Mouse (Mus musculus) myocyte (in vitro differentiated cells): ENCODE data around the gene Fabp1.

ENCODE experiments used
- E2F4 ChIP-seq: IDR thresholded peaks from one replicate; pipeline ENCODE4 v1.6.1; 2011; ENCODE audit warnings: mild to moderate bottlenecking, control low read depth, moderate library complexity; ENCODE audit not compliant: insufficient read depth
- MAX ChIP-seq: IDR thresholded peaks from one replicate; pipeline ENCODE4 v1.6.1; 2011; ENCODE audit warnings: low read depth, mild to moderate bottlenecking, control low read depth
- MYOD1 ChIP-seq, 3 experiments: IDR thresholded peaks; one replicate each; pipeline ENCODE4 v1.6.1; 2011; ENCODE audit warnings: control low read depth in 2 of 3, low read depth in 2 of 3, mild to moderate bottlenecking in 2 of 3, moderate library complexity in 1 of 3; ENCODE audit not compliant: insufficient read length in 2 of 3, control insufficient read depth in 1 of 3
- POLR2A ChIP-seq: IDR thresholded peaks from one replicate; pipeline ENCODE4 v1.6.1; 2011; ENCODE audit warnings: low read depth, mild to moderate bottlenecking, control low read depth, moderate library complexity; ENCODE audit not compliant: insufficient read length
- POLR2AphosphoS2 ChIP-seq: IDR thresholded peaks from one replicate; pipeline ENCODE4 v1.6.1; 2011; ENCODE audit warnings: low read depth, control low read depth; ENCODE audit not compliant: insufficient read length
- TCF12 ChIP-seq: IDR thresholded peaks from one replicate; pipeline ENCODE4 v1.6.1; 2011; ENCODE audit warnings: mild to moderate bottlenecking, control low read depth; ENCODE audit not compliant: poor library complexity, insufficient read depth, severe bottlenecking
- TCF3 ChIP-seq: IDR thresholded peaks from one replicate; pipeline ENCODE4 v1.6.1; 2011; ENCODE audit warnings: low read depth, control low read depth; ENCODE audit not compliant: insufficient read length
- USF1 ChIP-seq: IDR thresholded peaks from one replicate; pipeline ENCODE4 v1.6.1; 2011; ENCODE audit warnings: low read depth, mild to moderate bottlenecking, control low read depth, moderate library complexity

DNA sequence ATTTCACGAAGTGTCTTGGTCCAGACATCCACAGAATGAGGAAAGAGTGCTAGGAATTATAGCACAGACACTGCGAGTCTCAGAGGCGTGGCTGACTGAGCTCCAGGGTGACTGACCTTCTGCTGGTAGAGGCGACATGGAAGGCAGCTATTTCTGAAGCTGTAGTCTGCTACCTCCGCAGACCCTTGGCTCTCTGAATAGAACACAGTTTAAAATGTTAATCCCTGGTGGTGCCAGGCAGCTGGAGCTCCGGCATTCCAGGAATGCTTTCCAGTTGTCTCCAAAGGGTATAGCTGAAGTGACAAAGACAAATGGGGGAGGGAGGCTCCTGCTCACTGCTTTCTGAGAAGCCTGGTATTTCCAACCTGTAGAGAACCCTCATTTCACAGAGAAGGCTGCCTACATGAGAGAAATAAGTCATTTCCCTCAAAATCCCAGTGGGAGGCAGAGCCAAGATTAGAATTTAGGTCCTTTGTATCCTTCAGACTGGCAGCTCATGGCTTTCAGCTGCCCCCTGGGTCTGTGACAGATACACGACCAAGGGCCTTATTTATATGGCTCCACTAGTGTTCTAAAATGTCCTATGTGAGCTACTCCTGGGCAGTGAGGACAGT lies 27.6 kb downstream of the Fabp1 start:
- TF ChIP-seq MYOD1 (IDR thresholded peaks at IDR 0.05; ENCODE audit: control insufficient read depth in 1 of 3, insufficient read length in 2 of 3, low read depth in 2 of 3): peak in 2 of 3 experiments; percentile 3 to 58
- TF ChIP-seq POLR2A: no peak
- TF ChIP-seq USF1: no peak
- no peak for TF ChIP-seq E2F4
- TF ChIP-seq TCF12: peak; percentile 30
- TF ChIP-seq TCF3: no peak
- TF ChIP-seq POLR2AphosphoS2: no peak
- no peak for TF ChIP-seq MAX
